ENCODE assay signal across 17 mouse cellular contexts in genomic region chr11:4210786-4211185, GRCm38 (mm10). TPM values are rescaled to one million over a fixed set of nuclear protein-coding genes. Genes with fewer than 3 reads are reported as not detected.
"Had no signal": no experiment of that assay in that cellular context is flagged by ENCODE, and none has a peak within 500 bp of the region (broad histone marks: within the 10 kb centered on the region; RNA-seq: fewer than 3 reads in every experiment).

No protein-coding gene starts in this region.

- H3K4me1 ChIP-seq: limb, embryonic 10.5 days; liver, embryonic 15.5 days; midbrain, embryonic 15.5 days; neural tube, embryonic 12.5 days had no signal

- DNase-seq: kidney, adult 18-20 months; lung, embryonic 14.5 days; lung, postnatal 14 days; thymus, adult 2 months; thymus, postnatal 25 days had no signal

- H3K4me3 ChIP-seq: left cerebral cortex, adult 2 months; limb, embryonic 10.5 days; liver, embryonic 15.5 days; megakaryocyte, embryonic 14.5 days; midbrain, embryonic 15.5 days; neural tube, embryonic 12.5 days had no signal

- H3K27me3 ChIP-seq: liver, embryonic 15.5 days; midbrain, embryonic 15.5 days; neural tube, embryonic 12.5 days had no signal

- H3K27ac ChIP-seq: kidney, postnatal 0 days; left cerebral cortex, adult 2 months; limb, embryonic 10.5 days; liver, embryonic 15.5 days; macrophage; midbrain, embryonic 15.5 days; neural tube, embryonic 12.5 days; stomach, postnatal 0 days had no signal

- H3K9me3 ChIP-seq: limb, embryonic 10.5 days; liver, embryonic 15.5 days; megakaryocyte, embryonic 14.5 days; midbrain, embryonic 15.5 days; neural tube, embryonic 12.5 days had no signal

- H3K9ac ChIP-seq: liver, embryonic 15.5 days; lung, embryonic 14.5 days; midbrain, embryonic 15.5 days; neural tube, embryonic 12.5 days had no signal

- H3K4me2 ChIP-seq: liver, embryonic 11.5 days; liver, embryonic 15.5 days; lung, embryonic 14.5 days; midbrain, embryonic 11.5 days; midbrain, embryonic 15.5 days; neural tube, embryonic 12.5 days had no signal

- ATAC-seq: midbrain, embryonic 15.5 days had no signal

RNA-seq across cellular contexts. Expression of gene Osm, which starts 25.4 kb away (rescaled TPM):
- total RNA-seq: left cerebral cortex, adult 2 months; left cerebral cortex, postnatal 14 days had no signal
- polyA plus RNA-seq: limb, embryonic 10.5 days; lung, embryonic 14.5 days; midbrain, embryonic 11.5 days; neural tube, embryonic 12.5 days had no signal

RNA-seq across cellular contexts. Expression of gene Lif, which starts 46.6 kb away (rescaled TPM):
- polyA plus RNA-seq: liver, embryonic 11.5 days; liver, embryonic 15.5 days; midbrain, embryonic 11.5 days; midbrain, embryonic 15.5 days; neural tube, embryonic 12.5 days had no signal
